Mouse (Mus musculus): ENCODE measurements at regions not wholly inside any gene's neighbourhood (a gene's known extent, or its start where the extent isn't known, plus 50 kb on each side); places are given as distances from the start of the nearest gene placed in this dataset.
A peak's percentile ranks its signal among the peaks of the same experiment; 100 is the strongest.

DNA sequence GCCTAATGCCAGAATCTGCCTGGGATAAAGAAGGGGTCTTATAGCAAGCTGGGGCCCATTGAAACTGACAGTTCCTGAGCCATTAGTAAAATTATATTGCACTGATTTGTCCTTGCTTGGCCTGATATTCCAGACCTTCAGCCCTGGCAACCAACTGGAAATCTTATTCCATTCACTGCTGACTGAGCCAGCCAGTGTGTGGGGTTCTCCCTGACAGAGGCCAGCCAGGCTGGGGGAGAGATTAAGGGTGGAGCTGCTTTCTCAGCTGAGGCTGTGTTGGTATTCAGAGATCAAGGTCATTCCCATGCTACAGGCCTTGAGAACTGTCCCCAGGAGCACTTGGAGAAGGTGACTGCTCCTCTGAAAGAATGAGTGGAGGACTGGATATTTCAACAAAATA is 226.9 kb downstream of the Ar start:
- peak in 1 of 2 experiments; percentile 1 for DNase-seq

DNA sequence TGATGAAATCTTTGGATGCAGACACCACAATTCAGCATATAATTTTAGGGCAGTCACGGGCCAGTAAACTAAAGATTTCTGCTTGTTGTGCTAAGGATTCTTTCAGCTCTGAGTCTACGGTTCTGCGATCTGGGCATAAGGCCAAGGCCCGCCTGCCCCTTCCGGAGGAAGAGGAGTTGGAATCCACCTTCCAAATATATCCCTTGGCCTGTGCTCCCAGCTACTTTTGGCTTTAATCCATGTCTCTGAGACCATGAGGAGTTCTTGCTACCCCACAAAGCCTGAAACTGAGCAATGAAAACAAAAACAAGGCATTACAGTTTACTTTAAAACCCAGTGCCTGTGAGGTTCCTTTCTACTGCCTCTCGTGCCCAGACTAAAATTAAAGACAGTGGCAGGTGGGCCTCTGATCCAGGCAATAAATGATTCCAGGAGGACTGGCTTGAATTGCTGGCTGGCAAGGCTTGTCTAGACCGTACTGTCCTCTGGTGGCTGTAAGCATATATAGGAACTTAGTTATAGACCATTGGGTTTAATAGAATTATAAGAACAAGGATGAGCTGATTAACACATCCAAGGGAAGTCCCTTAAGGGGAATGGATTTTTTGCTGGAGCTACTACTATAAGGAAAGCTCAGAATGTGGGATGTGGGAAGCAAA is 231.8 kb downstream of the Ar start:
- peak; percentile 73 to 78 for DNase-seq

DNA sequence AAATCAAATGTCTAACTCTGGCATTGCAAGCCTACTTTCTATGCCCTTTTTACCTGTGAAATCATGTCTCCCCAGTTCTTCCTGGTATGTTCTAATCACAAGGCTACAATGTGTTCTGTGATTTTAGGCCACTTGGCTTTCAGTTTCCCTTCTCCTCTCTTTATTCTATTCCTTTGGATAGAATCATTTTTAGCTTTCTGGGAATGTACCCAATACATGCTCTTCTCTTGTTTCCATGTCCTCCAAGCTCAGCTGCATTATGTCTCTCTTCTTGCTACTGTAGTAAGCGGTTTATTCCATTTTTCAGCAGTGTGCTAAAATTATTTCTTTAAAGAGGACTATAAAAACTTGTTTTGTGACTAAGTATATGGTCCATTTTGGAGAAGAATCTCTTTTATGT is 235.4 kb downstream of the Ar start:
- DNase-seq = no peak

GRCm38 (mm10) chrX:98392376-98392775 is 243.8 kb downstream of the Ar start:
- no peak for DNase-seq

GRCm38 (mm10) chrX:98409090-98409489 is 260.5 kb downstream of the Ar start:
- DNase-seq = no peak

- DNase-seq = no peak
These were observed 270.9 kb downstream of the Ar start for GRCm38 (mm10) chrX:98419437-98419836.

GRCm38 (mm10) chrX:98452026-98452425 is 303.5 kb downstream of the Ar start:
- DNase-seq = peak; percentile 77 to 84

GRCm38 (mm10) chrX:98476473-98477254 is 328.1 kb downstream of the Ar start:
- no peak for DNase-seq

Data from cerebellum, postnatal 10 days (tissue).